19 mouse cellular contexts compared by ENCODE assay signal in the genomic region with DNA sequence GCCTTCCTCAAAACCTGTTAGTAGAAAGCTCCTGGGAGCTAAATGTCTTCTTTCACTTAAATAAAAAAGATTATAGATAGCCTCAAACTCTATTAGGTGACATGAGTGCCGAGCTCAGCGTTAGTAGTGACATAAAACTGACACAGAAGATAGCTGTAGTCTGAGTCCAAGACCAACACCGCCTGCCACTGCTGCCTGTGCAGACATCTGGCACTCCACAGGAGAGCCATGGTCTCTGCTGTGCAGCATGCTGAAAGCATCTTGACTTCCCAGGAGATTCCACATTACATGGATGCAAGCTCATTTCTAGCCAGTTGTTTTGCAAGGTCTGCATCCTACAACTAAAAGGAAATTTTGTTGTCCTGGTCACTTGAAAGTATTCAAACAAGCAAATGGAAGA. TPM values are rescaled to one million over a fixed set of nuclear protein-coding genes. Genes with fewer than 3 reads are reported as not detected.
DNase-seq lines count a peak whose midpoint lies in the region; ATAC-seq lines count a peak whose summit lies in the region.
"Had no signal": no experiment of that assay in that cellular context is flagged by ENCODE, and none has a peak within 500 bp of the region (broad histone marks: within the 10 kb centered on the region; RNA-seq: fewer than 3 reads in every experiment).

No protein-coding gene starts in this region.

- no peak overlapping the region for H3K27ac ChIP-seq in midbrain, embryonic 11.5 days (ENCODE audit: low read depth, low read length)
- H3K27ac ChIP-seq in midbrain, embryonic 15.5 days, result no peak overlapping the region
- H3K27ac ChIP-seq: embryonic facial prominence, embryonic 13.5 days; forebrain, embryonic 13.5 days; heart, embryonic 10.5 days; hindbrain, embryonic 12.5 days; intestine, embryonic 15.5 days had no signal

- WGBS in midbrain, embryonic 11.5 days, result 91% methylated on average over 3 of the region's 3 CpGs
- 89% methylated on average over 3 of the region's 3 CpGs for WGBS in midbrain, embryonic 15.5 days

- no peaks in the 10 kb centered on the region for H3K4me1 ChIP-seq in midbrain, embryonic 11.5 days (ENCODE audit: control insufficient read depth, insufficient read depth, low read length)
- H3K4me1 ChIP-seq in midbrain, embryonic 15.5 days, result no peaks in the 10 kb centered on the region
- H3K4me1 ChIP-seq: embryonic facial prominence, embryonic 13.5 days; forebrain, embryonic 13.5 days; heart, embryonic 10.5 days; hindbrain, embryonic 12.5 days; intestine, embryonic 15.5 days had no signal

- H3K9ac ChIP-seq in midbrain, embryonic 11.5 days (ENCODE audit: low read length), result no peak overlapping the region
- H3K9ac ChIP-seq in midbrain, embryonic 15.5 days, result no peak overlapping the region
- H3K9ac ChIP-seq: embryonic facial prominence, embryonic 13.5 days; forebrain, embryonic 13.5 days; forebrain, postnatal 0 days; hindbrain, embryonic 12.5 days; intestine, embryonic 15.5 days had no signal

- no peaks in the 10 kb centered on the region for H3K9me3 ChIP-seq in midbrain, embryonic 11.5 days (ENCODE audit: control insufficient read depth, low read length)
- H3K9me3 ChIP-seq in midbrain, embryonic 15.5 days, result no peaks in the 10 kb centered on the region
- H3K9me3 ChIP-seq: embryonic facial prominence, embryonic 13.5 days; forebrain, embryonic 13.5 days; heart, embryonic 10.5 days; hindbrain, embryonic 12.5 days; intestine, embryonic 15.5 days had no signal

- no peak overlapping the region for H3K4me2 ChIP-seq in midbrain, embryonic 11.5 days
- H3K4me2 ChIP-seq in midbrain, embryonic 15.5 days, result no peak overlapping the region
- H3K4me2 ChIP-seq: embryonic facial prominence, embryonic 13.5 days; forebrain, embryonic 13.5 days; hindbrain, embryonic 12.5 days; intestine, embryonic 15.5 days had no signal

- peaks cover 4% of the 10 kb centered on the region; the same call in 1 of the 2 replicates for H3K36me3 ChIP-seq in midbrain, embryonic 11.5 days (ENCODE audit: control insufficient read depth, insufficient read depth, low read length)
- peaks cover 35% of the 10 kb centered on the region; the same call in 1 of the 2 replicates for H3K36me3 ChIP-seq in midbrain, embryonic 15.5 days (replicated peaks)

- no peak for ATAC-seq in cerebellum, adult (ENCODE audit: insufficient number of reproducible peaks, low FRiP score, low TSS enrichment)
- no peak for ATAC-seq in midbrain, embryonic 11.5 days (ENCODE audit: low FRiP score)
- no peak for ATAC-seq in midbrain, embryonic 15.5 days (replicated peaks)
- ATAC-seq: forebrain, embryonic 13.5 days; forebrain, postnatal 0 days; intestine, embryonic 15.5 days had no signal

- no peaks in the 10 kb centered on the region for H3K27me3 ChIP-seq in midbrain, embryonic 11.5 days (ENCODE audit: control insufficient read depth, insufficient read depth, low read length)
- H3K27me3 ChIP-seq in midbrain, embryonic 15.5 days (replicated peaks), result no peaks in the 10 kb centered on the region
- H3K27me3 ChIP-seq: embryonic facial prominence, embryonic 13.5 days; forebrain, embryonic 13.5 days; hindbrain, embryonic 12.5 days; intestine, embryonic 15.5 days had no signal

- peak; percentile 26 for DNase-seq in cerebellum, adult 11-12 months
- DNase-seq in midbrain, embryonic 11.5 days (ENCODE audit: low spot score, missing footprints), result peak; percentile 26
- peak; percentile 35 for DNase-seq in cerebellum, adult 9-10 months
- peak; percentile 38 to 48 for DNase-seq in cerebellum, postnatal 25 days
- no peak for DNase-seq in B cell, adult 2 months
- no peak for DNase-seq in MN1 (ENCODE audit: low spot score)
- DNase-seq: adrenal gland, postnatal 14 days; forebrain, postnatal 0 days; gastrocnemius, postnatal 25 days; heart, postnatal 10 days; heart, postnatal 4 days; kidney, adult 18-20 months had no signal

- no peak overlapping the region for H3K4me3 ChIP-seq in midbrain, embryonic 11.5 days (ENCODE audit: low read depth, low read length)
- no peak overlapping the region for H3K4me3 ChIP-seq in midbrain, embryonic 15.5 days
- H3K4me3 ChIP-seq: embryonic facial prominence, embryonic 13.5 days; forebrain, embryonic 13.5 days; heart, embryonic 10.5 days; hindbrain, embryonic 12.5 days; intestine, embryonic 15.5 days had no signal

RNA-seq across cellular contexts. Expression of a gene that starts 57.2 kb away (rescaled TPM):
- 42.4 and 44.5 TPM in 2 replicates for polyA plus RNA-seq in midbrain, embryonic 11.5 days (2014; fragmentation: Nextera tagmentation; extraction: Ambion mirVana)
- polyA plus RNA-seq in midbrain, embryonic 15.5 days (2015; fragmentation: Nextera tagmentation; extraction: Ambion mirVana), result 23.3 and 27.3 TPM in 2 replicates

Comparison
In these comparisons a context has a peak if more than half of its experiments do, and no peak if none do; other contexts are left out.
1. DNase-seq: peak in cerebellum, adult 11-12 months (single experiment), midbrain, embryonic 11.5 days (single experiment), cerebellum, adult 9-10 months (single experiment) and cerebellum, postnatal 25 days (2 of 2); none in B cell, adult 2 months (0 of 2) and MN1 (single experiment).